Mouse (Mus musculus) neural tube, embryonic 11.5 days (tissue): ENCODE data around the gene Sema3g. TPM values are rescaled to one million over a fixed set of nuclear protein-coding genes. Genes with fewer than 3 reads are reported as not detected.

Experiments
- ATAC-seq: fragments of 200-750 bp; cut with Nextera tagmentation; 2 replicates; pipeline ENCODE4 v1.8.0; 2017; ENCODE audit warnings: moderate number of reproducible peaks, mild to moderate bottlenecking, moderate TSS enrichment, moderate library complexity; ENCODE audit not compliant: insufficient read depth, low FRiP score, low TSS enrichment
- DNase-seq: peaks from one replicate; pipeline ENCODE4 v3.0.0-alpha.2; 2015; ENCODE audit warnings: low spot score
- H3K27ac ChIP-seq: fragments of 300-500 bp; sonication (generic); 2 replicates; pipeline ENCODE4 v1.5.1; 2014; ENCODE audit warnings: low read depth, mild to moderate bottlenecking, low read length
- H3K27me3 ChIP-seq: fragments of 300-500 bp; sonication (generic); 2 replicates; pipeline ENCODE4 v1.6.1; 2014; ENCODE audit warnings: mild to moderate bottlenecking, low read length, mixed read lengths; ENCODE audit not compliant: control insufficient read depth, insufficient read depth
- H3K36me3 ChIP-seq: fragments of 300-500 bp; sonication (generic); 2 replicates; pipeline ENCODE4 v1.6.1; 2014; ENCODE audit warnings: mild to moderate bottlenecking, low read length, moderate library complexity, mixed read lengths; ENCODE audit not compliant: control insufficient read depth, insufficient read depth
- H3K4me1 ChIP-seq: fragments of 300-500 bp; sonication (generic); 2 replicates; pipeline ENCODE4 v1.6.1; 2014; ENCODE audit warnings: low read length, mixed read lengths; ENCODE audit not compliant: control insufficient read depth, insufficient read depth
- H3K4me2 ChIP-seq: fragments of 300-500 bp; sonication (generic); 2 replicates; pipeline ENCODE4 v1.6.1; 2014; ENCODE audit warnings: low read depth, mild to moderate bottlenecking, moderate library complexity
- H3K4me3 ChIP-seq: fragments of 300-500 bp; sonication (generic); 2 replicates; pipeline ENCODE4 v1.5.1; 2014; ENCODE audit warnings: low read depth, low read length
- H3K9ac ChIP-seq: fragments of 300-500 bp; sonication (generic); 2 replicates; pipeline ENCODE4 v1.6.1; 2014; ENCODE audit warnings: mild to moderate bottlenecking, low read length
- H3K9me3 ChIP-seq: fragments of 300-500 bp; sonication (generic); 2 replicates; pipeline ENCODE4 v1.6.1; 2016; ENCODE audit warnings: low read length; ENCODE audit not compliant: control insufficient read depth
- WGBS: fragments of 180-500 bp; shearing (Covaris S2); extraction: QIAGEN DNeasy Blood & Tissue Kit; methylation state at CpG from one replicate; pipeline ENCODE4 v1.1.7; 2014; 5-methylcytosine and 5-hydroxymethylcytosine counted together
- polyA plus RNA-seq: library from polyadenylated mRNA; unstranded; fragments of >200 nt; fragmentation: Nextera tagmentation; extraction: Ambion mirVana; gene quantifications from 2 replicates; pipeline ENCODE4 v1.2.1, GENCODE M21; 2014

The Sema3g gene
- polyA plus RNA-seq, 1 experiment from 2014 or later, result 0.21 TPM

DNA sequence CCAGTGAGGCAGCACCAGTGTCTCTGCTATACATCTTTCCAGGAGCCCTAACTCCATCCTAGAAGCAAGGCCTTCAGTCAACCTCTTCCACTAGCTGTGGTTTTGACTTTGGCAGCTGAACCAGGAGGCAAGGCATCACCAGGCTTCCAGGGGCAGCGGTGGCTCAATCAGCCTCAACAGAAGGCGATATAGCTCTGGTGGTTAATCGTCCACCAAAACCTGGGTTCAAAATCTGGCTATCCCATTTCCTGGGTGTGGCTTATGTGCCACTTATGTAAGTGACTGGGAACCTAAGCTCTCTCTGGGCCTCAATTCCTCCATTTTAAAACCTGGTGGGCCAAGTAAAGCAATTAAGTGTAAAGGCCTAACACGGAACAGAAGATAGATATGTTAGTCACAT lies 12.8 kb upstream of the Sema3g start:
- peaks cover 14% of the 10 kb centered on the region for H3K36me3 ChIP-seq
- no peaks in the 10 kb centered on the region for H3K9me3 ChIP-seq
- H3K4me3 ChIP-seq, result peak overlapping the region; percentile 87
- ATAC-seq, result no peak
- peak overlapping the region; percentile 95 for H3K4me2 ChIP-seq
- H3K4me1 ChIP-seq, result peaks cover 10% of the 10 kb centered on the region
- no peak for DNase-seq
- no peaks in the 10 kb centered on the region for H3K27me3 ChIP-seq
- 0 out of 2 replicates have a peak overlapping the region, but pooled peaks have one; percentile 20 for H3K27ac ChIP-seq
- H3K9ac ChIP-seq, result peak overlapping the region; percentile 90
- WGBS, result 81% methylated on average over 4 of the region's 4 CpGs

DNA sequence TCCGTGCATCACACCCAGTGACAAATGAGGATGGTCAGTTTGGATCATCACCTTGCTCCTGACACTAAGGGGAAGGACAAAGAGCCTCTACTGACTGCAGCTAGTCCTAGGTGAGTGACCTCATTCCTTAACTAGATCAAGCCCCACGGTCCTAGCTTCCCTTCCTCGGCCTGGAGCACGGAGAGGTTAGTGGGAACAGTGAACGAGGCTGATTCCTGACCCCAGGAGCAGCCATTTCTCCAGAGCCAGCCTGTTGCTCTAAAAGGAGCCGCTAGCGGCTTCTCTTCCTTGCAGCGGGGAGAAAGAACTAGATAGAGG lies 12.5 kb upstream of the Sema3g start:
- ATAC-seq, result no peak
- H3K4me2 ChIP-seq, result peak overlapping the region; percentile 95
- no peaks in the 10 kb centered on the region for H3K9me3 ChIP-seq
- peak overlapping the region; percentile 90 for H3K9ac ChIP-seq
- DNase-seq, result peak; percentile 27
- 40% methylated on average over 8 of the region's 8 CpGs for WGBS
- H3K4me1 ChIP-seq, result peaks cover 10% of the 10 kb centered on the region
- peaks cover 14% of the 10 kb centered on the region for H3K36me3 ChIP-seq
- no peaks in the 10 kb centered on the region for H3K27me3 ChIP-seq
- H3K27ac ChIP-seq, result peak overlapping the region; percentile 30; the same call in 1 of the 2 replicates
- peak overlapping the region; percentile 87 for H3K4me3 ChIP-seq

DNA sequence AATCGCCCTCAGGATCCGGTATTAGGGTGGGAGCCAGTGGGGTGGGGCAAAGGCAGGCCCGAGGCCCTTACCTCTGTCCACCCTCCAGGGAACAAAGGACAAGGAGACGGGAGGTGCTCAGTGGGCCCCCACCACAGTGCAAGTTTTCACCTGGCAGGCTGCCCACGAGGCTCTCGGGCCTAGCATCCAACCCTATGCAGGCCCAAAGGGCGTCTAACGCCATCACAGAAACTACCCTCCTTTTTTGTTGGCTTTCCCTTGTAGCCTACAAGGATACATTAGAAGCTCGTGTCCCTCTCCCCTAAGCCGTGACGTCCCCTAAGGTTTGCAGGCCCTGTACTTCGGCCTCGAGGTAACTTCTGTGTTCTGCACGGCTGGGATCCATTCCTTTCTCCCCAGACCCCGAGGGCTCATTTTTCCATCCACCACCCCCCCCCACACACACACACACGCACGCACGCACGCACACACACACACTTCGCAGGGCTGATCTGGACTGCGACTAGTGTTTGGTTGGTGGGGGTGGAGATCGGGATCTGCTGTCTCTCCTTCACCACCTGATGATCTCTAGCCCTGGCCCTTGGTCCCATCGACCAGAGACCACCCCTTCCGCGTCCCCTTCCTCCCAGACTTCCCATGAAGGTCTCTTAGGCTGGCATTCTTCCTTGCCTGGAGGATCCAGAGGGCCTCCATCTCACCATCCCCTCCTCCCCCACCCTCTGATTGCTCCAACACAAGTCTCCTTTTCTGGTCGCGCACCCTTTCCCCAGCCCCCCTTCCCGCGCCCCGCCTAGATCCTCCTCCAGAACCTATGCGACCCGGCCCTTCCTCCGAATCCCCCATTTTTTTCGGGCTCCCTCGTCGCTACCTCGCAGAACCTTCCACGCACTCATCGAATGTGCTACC lies 11.8 kb upstream of the Sema3g start:
- Histone ChIP-seq H3K4me2 (peak overlapping the region; percentile 95), H3K4me3 (peak overlapping the region; percentile 87), H3K9ac (peak overlapping the region; percentile 90), H3K9me3 (no peaks in the 10 kb centered on the region), H3K27ac (peak overlapping the region; percentile 79), H3K27me3 (no peaks in the 10 kb centered on the region), H3K4me1 (peaks cover 10% of the 10 kb centered on the region), H3K36me3 (peaks cover 12% of the 10 kb centered on the region)
- DNase-seq (peak; percentile 66), ATAC-seq (peak; percentile 63)
- 2% methylated on average over 37 of the region's 39 CpGs for WGBS

DNA sequence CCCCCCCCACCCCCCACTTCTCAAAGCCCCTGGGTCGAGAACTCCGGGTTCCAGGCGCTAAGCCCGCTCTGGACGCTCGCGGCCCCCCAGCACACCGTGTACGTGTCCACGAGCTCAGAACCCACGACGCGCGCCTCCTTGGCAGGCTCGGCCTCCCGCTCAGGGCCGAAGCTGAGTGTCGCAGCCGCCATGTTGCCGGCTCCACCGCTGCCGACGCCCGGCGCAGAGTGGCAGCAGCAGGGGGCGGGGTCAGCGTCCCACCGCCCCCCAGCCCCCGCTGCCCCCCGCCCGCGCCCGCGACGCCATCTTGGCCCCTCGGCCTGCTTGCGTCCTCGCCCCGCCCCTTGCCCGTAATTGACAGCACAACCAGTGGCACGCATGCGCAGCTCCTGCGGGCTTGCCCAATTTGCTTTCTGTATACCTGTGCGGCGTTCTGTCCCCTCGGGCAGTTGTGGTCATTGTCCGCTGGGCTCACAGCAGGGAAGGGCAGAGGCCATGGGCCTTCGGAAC lies 11.1 kb upstream of the Sema3g start:
- H3K4me1 ChIP-seq, result peaks cover 10% of the 10 kb centered on the region
- ATAC-seq, result peak; percentile 70

DNA sequence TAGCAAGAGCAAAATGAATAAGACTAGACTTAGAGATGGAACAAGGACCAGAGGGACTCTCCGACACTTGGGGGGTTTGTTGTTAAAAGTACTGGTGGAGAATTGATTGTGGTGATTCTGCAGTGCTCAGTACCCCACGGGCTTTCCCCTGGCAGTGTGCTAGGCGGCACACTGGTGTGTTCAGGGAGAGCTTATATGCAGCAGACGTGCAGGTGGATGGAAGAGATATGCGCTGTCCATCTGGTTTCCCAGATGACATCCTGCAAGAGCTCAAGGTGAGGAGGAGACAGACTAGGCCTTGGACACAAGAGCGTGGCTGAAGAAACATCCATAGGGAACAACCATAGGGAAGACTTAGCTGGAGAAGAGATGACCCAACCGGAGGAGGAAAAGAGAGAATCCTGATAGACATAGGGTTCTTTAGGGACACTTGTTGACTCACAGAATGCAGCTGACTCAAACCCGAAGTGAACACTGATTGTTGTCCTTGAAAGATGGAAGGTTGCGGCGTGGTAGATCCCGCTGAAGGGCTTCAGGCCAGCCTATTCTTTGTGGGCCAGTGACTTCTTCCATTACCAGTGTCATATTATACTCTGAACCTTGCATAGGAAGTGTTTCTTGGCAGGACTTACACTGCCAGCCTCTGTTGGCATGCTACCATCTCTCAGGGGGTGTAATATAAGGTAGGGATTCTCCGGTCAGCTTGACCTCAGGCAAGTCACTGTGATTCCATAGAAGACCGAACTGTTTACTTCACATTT lies 10.4 kb upstream of the Sema3g start:
- H3K27me3 ChIP-seq, result no peaks in the 10 kb centered on the region
- peaks cover 10% of the 10 kb centered on the region for H3K4me1 ChIP-seq
- 81% methylated on average over 13 of the region's 13 CpGs for WGBS
- peak overlapping the region; percentile 47; the same call in 1 of the 2 replicates for H3K9ac ChIP-seq
- peaks cover 9% of the 10 kb centered on the region for H3K36me3 ChIP-seq
- peak; percentile 8; the same call in 1 of the 2 replicates for ATAC-seq
- DNase-seq, result no peak
- H3K9me3 ChIP-seq, result no peaks in the 10 kb centered on the region
- peak overlapping the region; percentile 95 for H3K4me2 ChIP-seq
- peak overlapping the region; percentile 87 for H3K4me3 ChIP-seq
- H3K27ac ChIP-seq, result no peak overlapping the region

More for the DNA sequence above, 11.1 kb upstream of the Sema3g start:
- Histone ChIP-seq H3K36me3 (peaks cover 12% of the 10 kb centered on the region), H3K4me2 (peak overlapping the region; percentile 95), H3K4me3 (peak overlapping the region; percentile 87), H3K9me3 (no peaks in the 10 kb centered on the region), H3K27ac (peak overlapping the region; percentile 79), H3K27me3 (no peaks in the 10 kb centered on the region), H3K9ac (peak overlapping the region; percentile 90)
- DNase-seq, result peak; percentile 95
- under 1% methylated on average over 42 of the region's 48 CpGs for WGBS

DNA sequence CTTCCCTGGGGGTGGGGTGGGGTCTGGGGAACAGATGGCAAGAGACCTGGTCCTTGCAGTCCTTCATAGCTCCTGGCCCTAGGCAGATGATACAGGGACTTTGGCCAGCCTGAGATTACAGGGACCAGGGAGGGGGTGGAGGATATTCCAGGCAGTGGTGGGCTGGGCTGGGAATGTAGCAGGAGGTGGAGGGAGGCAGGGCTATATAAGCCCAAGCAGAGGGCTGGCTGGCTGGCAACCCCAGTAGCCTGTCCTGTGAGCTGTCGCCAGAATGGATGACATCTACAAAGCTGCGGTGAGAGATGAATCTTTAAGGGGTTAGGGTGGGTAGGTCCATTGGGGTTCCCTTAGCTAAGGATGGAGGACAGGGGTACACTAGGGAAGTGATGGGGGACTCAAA lies 9.6 kb upstream of the Sema3g start, which contains the start of gene Tnnc1:
TSS of gene Tnnc1 (plus strand) at position 229 of the 400 bp plus-strand sequence.
- peak within 1 kb of the TSS; percentile 95 for H3K4me2 ChIP-seq
- H3K27ac ChIP-seq, result no peak within 1 kb of the TSS

DNA sequence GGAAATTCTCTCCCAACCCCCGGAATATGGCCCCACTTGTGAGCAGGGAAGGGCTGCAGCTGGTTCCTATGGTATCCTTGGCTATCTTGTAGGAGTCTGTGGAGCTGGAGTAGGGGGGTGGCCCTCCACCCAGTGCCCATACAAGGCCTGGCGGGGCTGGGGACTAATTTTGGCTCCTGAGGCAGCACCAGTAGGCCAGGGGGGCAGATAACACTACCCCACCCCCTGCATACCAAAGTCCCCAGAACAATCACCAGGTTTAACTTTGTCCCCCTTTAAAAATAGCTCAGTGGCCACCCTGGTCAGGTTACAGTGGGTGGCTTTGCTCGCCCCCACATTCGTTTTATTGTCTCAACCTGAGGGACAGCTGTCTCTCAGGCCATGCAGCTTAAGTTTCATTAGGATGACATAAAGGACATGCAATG lies 8.5 kb upstream of the Sema3g start:
- Histone ChIP-seq H3K9ac (no peak overlapping the region), H3K27me3 (no peaks in the 10 kb centered on the region), H3K9me3 (no peaks in the 10 kb centered on the region), H3K36me3 (no peaks in the 10 kb centered on the region), H3K4me2 (no peak overlapping the region), H3K4me1 (peaks cover 10% of the 10 kb centered on the region), H3K4me3 (no peak overlapping the region), H3K27ac (no peak overlapping the region)
- DNase-seq, result no peak
- WGBS, result 84% methylated on average over 4 of the region's 4 CpGs
- ATAC-seq, result no peak

More for the DNA sequence above, 9.6 kb upstream of the Sema3g start, which contains the start of gene Tnnc1:
- H3K4me3 ChIP-seq, result 0 out of 2 replicates have a peak within 1 kb of the TSS, but pooled peaks have one; percentile 87
- peaks cover 7% of the 10 kb centered on the region for H3K36me3 ChIP-seq
- DNase-seq (no peak), ATAC-seq (no peak)
- 68% methylated on average over 2 of the region's 2 CpGs for WGBS
- H3K27me3 ChIP-seq, result no peaks in the 10 kb centered on the region
- no peak within 1 kb of the TSS for H3K9ac ChIP-seq
- H3K9me3 ChIP-seq, result no peaks in the 10 kb centered on the region
- H3K4me1 ChIP-seq, result peaks cover 10% of the 10 kb centered on the region

DNA sequence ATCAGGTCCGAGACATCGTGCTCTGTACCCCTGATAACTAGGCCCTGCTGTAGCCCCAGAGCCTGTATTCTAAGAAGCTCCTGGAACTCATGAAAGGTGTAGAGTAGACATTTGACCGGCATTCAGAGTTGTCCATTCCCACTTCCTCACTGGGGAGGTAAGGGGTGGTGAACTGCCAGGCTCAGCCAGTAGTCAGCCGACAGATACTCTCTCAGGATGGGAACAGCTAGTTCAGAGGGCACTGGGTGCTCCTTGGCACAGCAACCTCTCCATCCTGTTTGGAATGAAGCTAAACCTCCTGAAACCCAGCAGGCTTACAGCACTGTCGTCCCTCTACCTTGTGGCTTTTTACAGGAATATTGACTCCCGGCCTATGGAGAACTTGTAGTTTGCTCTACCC lies 5.8 kb upstream of the Sema3g start:
- Histone ChIP-seq H3K4me2 (no peak overlapping the region), H3K27ac (no peak overlapping the region), H3K27me3 (no peaks in the 10 kb centered on the region), H3K9me3 (no peaks in the 10 kb centered on the region), H3K4me3 (no peak overlapping the region), H3K36me3 (no peaks in the 10 kb centered on the region), H3K4me1 (no peaks in the 10 kb centered on the region), H3K9ac (no peak overlapping the region)
- 88% methylated on average over 6 of the region's 6 CpGs for WGBS
- DNase-seq (no peak), ATAC-seq (no peak)
